Mouse (Mus musculus) kidney, embryonic 16.5 days (tissue): ENCODE results near the gene Slc52a3. TPM values are rescaled to one million over a fixed set of nuclear protein-coding genes. Genes with fewer than 3 reads are reported as not detected.
"Not testable (repeated sequence)": the region's sequence is repeated elsewhere in the genome, so short reads cannot be mapped to it uniquely, and the experiment has no call there.

Source experiments
- ATAC-seq: fragments of 200-750 bp; cut with Nextera tagmentation; 2 replicates; pipeline ENCODE4 v1.8.0; 2017; ENCODE audit warnings: moderate TSS enrichment; ENCODE audit not compliant: low FRiP score, low TSS enrichment
- H3K27ac ChIP-seq: fragments of 300-500 bp; sonication (generic); 2 replicates; pipeline ENCODE4 v1.5.1; 2014; ENCODE audit warnings: low read length
- H3K27me3 ChIP-seq: fragments of 300-500 bp; sonication (generic); 2 replicates; pipeline ENCODE4 v1.6.1; 2014; ENCODE audit warnings: low read length, control low read depth, mixed read lengths; ENCODE audit not compliant: insufficient read depth
- H3K36me3 ChIP-seq: fragments of 300-500 bp; sonication (generic); 2 replicates; pipeline ENCODE4 v1.6.1; 2014; ENCODE audit warnings: low read length, control low read depth, mixed read lengths; ENCODE audit not compliant: insufficient read depth
- H3K4me1 ChIP-seq: fragments of 300-500 bp; sonication (generic); 2 replicates; pipeline ENCODE4 v1.6.1; 2014; ENCODE audit warnings: low read length, control low read depth, mixed read lengths; ENCODE audit not compliant: insufficient read depth
- H3K4me2 ChIP-seq: fragments of 300-500 bp; sonication (generic); replicated peaks from 2 replicates; pipeline ENCODE4 v1.6.1; 2014; ENCODE audit warnings: low read depth, low read length
- H3K4me3 ChIP-seq: fragments of 300-500 bp; sonication (generic); 2 replicates; pipeline ENCODE4 v1.5.1; 2014; ENCODE audit warnings: mild to moderate bottlenecking, low read length
- H3K9ac ChIP-seq: fragments of 300-500 bp; sonication (generic); replicated peaks from 2 replicates; pipeline ENCODE4 v1.6.1; 2014; ENCODE audit warnings: low read length
- H3K9me3 ChIP-seq: fragments of 300-500 bp; sonication (generic); 2 replicates; pipeline ENCODE4 v1.6.1; 2016; ENCODE audit warnings: low read length, control low read depth
- WGBS: fragments of 180-500 bp; shearing (Covaris S2); extraction: QIAGEN DNeasy Blood & Tissue Kit; methylation state at CpG from one replicate; pipeline ENCODE4 v1.1.7; 2014; 5-methylcytosine and 5-hydroxymethylcytosine counted together
- polyA plus RNA-seq: library from polyadenylated mRNA; unstranded; fragments of >200 nt; fragmentation: Nextera tagmentation; extraction: Ambion mirVana; gene quantifications from 2 replicates; pipeline ENCODE4 v1.2.1, GENCODE M21; 2015

Gene Slc52a3
- polyA plus RNA-seq, 1 experiment from 2014 or later, result 28.2 TPM

GRCm38 (mm10) chr2:151981268-151981667 is 15.0 kb upstream of the Slc52a3 start:
- ATAC-seq, result no peak
- 0 out of 2 replicates have a peak, but pooled peaks cover 3% of the 10 kb centered on the region for H3K36me3 ChIP-seq
- peaks cover 46% of the 10 kb centered on the region for H3K4me1 ChIP-seq
- no peak overlapping the region for H3K4me3 ChIP-seq
- H3K4me2 ChIP-seq, result no peak overlapping the region
- no peak overlapping the region for H3K27ac ChIP-seq
- H3K9me3 ChIP-seq, result no peaks in the 10 kb centered on the region
- 75% methylated on average over 6 of the region's 6 CpGs for WGBS
- H3K27me3 ChIP-seq, result no peaks in the 10 kb centered on the region
- H3K9ac ChIP-seq, result no peak overlapping the region

- no peaks in the 10 kb centered on the region for H3K36me3 ChIP-seq
- H3K9me3 ChIP-seq, result no peaks in the 10 kb centered on the region
- no peak overlapping the region for H3K9ac ChIP-seq
- ATAC-seq, result no peak
- no peak overlapping the region for H3K4me2 ChIP-seq
- peaks cover 35% of the 10 kb centered on the region for H3K4me1 ChIP-seq
- no peak overlapping the region for H3K4me3 ChIP-seq
- H3K27me3 ChIP-seq, result no peaks in the 10 kb centered on the region
- no peak overlapping the region for H3K27ac ChIP-seq
Measured at GRCm38 (mm10) chr2:151982476-151982875, 13.8 kb upstream of the Slc52a3 start.

- no peaks in the 10 kb centered on the region for H3K27me3 ChIP-seq
- no peak overlapping the region for H3K4me3 ChIP-seq
- H3K4me1 ChIP-seq, result peaks cover 20% of the 10 kb centered on the region
- ATAC-seq, result no peak
- H3K27ac ChIP-seq, result no peak overlapping the region
- H3K4me2 ChIP-seq, result no peak overlapping the region
- H3K9ac ChIP-seq, result no peak overlapping the region
- H3K36me3 ChIP-seq, result no peaks in the 10 kb centered on the region
- WGBS, result 39% methylated on average over 9 of the region's 9 CpGs
- no peaks in the 10 kb centered on the region for H3K9me3 ChIP-seq
Measured at GRCm38 (mm10) chr2:151984019-151984418, 12.3 kb upstream of the Slc52a3 start.

GRCm38 (mm10) chr2:151985426-151986172 is 10.7 kb upstream of the Slc52a3 start:
- peak overlapping the region; percentile 49; the same call in 1 of the 2 replicates for H3K27ac ChIP-seq
- peak; percentile 85 for ATAC-seq
- no peak overlapping the region for H3K4me3 ChIP-seq
- 20% methylated on average over 7 of the region's 7 CpGs for WGBS
- H3K4me2 ChIP-seq, result no peak overlapping the region
- no peaks in the 10 kb centered on the region for H3K27me3 ChIP-seq
- peaks cover 11% of the 10 kb centered on the region for H3K4me1 ChIP-seq
- no peak overlapping the region for H3K9ac ChIP-seq
- H3K36me3 ChIP-seq, result no peaks in the 10 kb centered on the region
- H3K9me3 ChIP-seq, result no peaks in the 10 kb centered on the region

- no peak overlapping the region for H3K9ac ChIP-seq
- H3K36me3 ChIP-seq, result no peaks in the 10 kb centered on the region
- 83% methylated on average over 8 of the region's 8 CpGs for WGBS
Measured at GRCm38 (mm10) chr2:151986958-151987357, 9.4 kb upstream of the Slc52a3 start.

GRCm38 (mm10) chr2:151988978-151989377 is 7.3 kb upstream of the Slc52a3 start:
- Histone ChIP-seq H3K36me3 (no peaks in the 10 kb centered on the region), H3K27ac (no peak overlapping the region), H3K4me2 (no peak overlapping the region), H3K9me3 (no peaks in the 10 kb centered on the region), H3K4me1 (peaks cover 9% of the 10 kb centered on the region), H3K27me3 (no peaks in the 10 kb centered on the region), H3K9ac (no peak overlapping the region), H3K4me3 (no peak overlapping the region)
- no peak for ATAC-seq
- 81% methylated on average over 2 of the region's 2 CpGs for WGBS

More at GRCm38 (mm10) chr2:151986958-151987357, 9.4 kb upstream of the Slc52a3 start:
- peaks cover 9% of the 10 kb centered on the region for H3K4me1 ChIP-seq
- H3K27me3 ChIP-seq, result no peaks in the 10 kb centered on the region
- H3K9me3 ChIP-seq, result no peaks in the 10 kb centered on the region
- H3K4me2 ChIP-seq, result no peak overlapping the region
- no peak overlapping the region for H3K4me3 ChIP-seq
- ATAC-seq, result no peak
- no peak overlapping the region for H3K27ac ChIP-seq

- H3K27me3 ChIP-seq, result peaks cover 11% of the 10 kb centered on the region
- no peak for ATAC-seq
- no peak overlapping the region for H3K4me3 ChIP-seq
- H3K27ac ChIP-seq, result no peak overlapping the region
- no peak overlapping the region for H3K4me2 ChIP-seq
- no peak overlapping the region for H3K9ac ChIP-seq
- H3K36me3 ChIP-seq, result no peaks in the 10 kb centered on the region
- no peaks in the 10 kb centered on the region for H3K9me3 ChIP-seq
- H3K4me1 ChIP-seq, result peaks cover under 1% of the 10 kb centered on the region
- 29% methylated on average over 1 of the region's 1 CpGs for WGBS
Measured at GRCm38 (mm10) chr2:151990985-151991394, 5.3 kb upstream of the Slc52a3 start.

- H3K4me2 ChIP-seq, result no peak overlapping the region
- no peak for ATAC-seq
- H3K27ac ChIP-seq, result no peak overlapping the region
- H3K27me3 ChIP-seq, result peaks cover 15% of the 10 kb centered on the region
- peaks cover 1% of the 10 kb centered on the region; the same call in 1 of the 2 replicates for H3K4me1 ChIP-seq
- WGBS, result 25% methylated on average over 5 of the region's 5 CpGs
- H3K4me3 ChIP-seq, result no peak overlapping the region
- H3K9ac ChIP-seq, result no peak overlapping the region
- no peaks in the 10 kb centered on the region for H3K9me3 ChIP-seq
- no peaks in the 10 kb centered on the region for H3K36me3 ChIP-seq
Measured at GRCm38 (mm10) chr2:151991446-151991845, 4.9 kb upstream of the Slc52a3 start.

GRCm38 (mm10) chr2:151994350-151995122 is 1.8 kb upstream of the Slc52a3 start:
- H3K9me3 ChIP-seq, result no peaks in the 10 kb centered on the region
- H3K27me3 ChIP-seq, result peaks cover 24% of the 10 kb centered on the region
- peaks cover 13% of the 10 kb centered on the region for H3K4me1 ChIP-seq
- H3K4me3 ChIP-seq, result 0 out of 2 replicates have a peak overlapping the region, but pooled peaks have one; percentile 20
- peak; percentile 26; the same call in 1 of the 2 replicates for ATAC-seq
- H3K36me3 ChIP-seq, result no peaks in the 10 kb centered on the region
- no peak overlapping the region for H3K27ac ChIP-seq
- H3K9ac ChIP-seq, result no peak overlapping the region
- 10% methylated on average over 22 of the region's 22 CpGs for WGBS
- peak overlapping the region; percentile 48 for H3K4me2 ChIP-seq

- H3K9me3 ChIP-seq, H3K27ac ChIP-seq, H3K36me3 ChIP-seq, H3K9ac ChIP-seq, H3K4me3 ChIP-seq, ATAC-seq: not testable (repeated sequence)
- Histone ChIP-seq H3K4me2 (peak overlapping the region; percentile 40; the same call in 1 of the 2 replicates), H3K4me1 (peaks cover 34% of the 10 kb centered on the region), H3K27me3 (peaks cover 28% of the 10 kb centered on the region)
- WGBS, result 57% methylated on average over 2 of the region's 2 CpGs
Measured at GRCm38 (mm10) chr2:151997190-151997575, 872 bp downstream of the Slc52a3 start.
